Mouse (Mus musculus): ENCODE results near the gene Rbbp4.

DNA sequence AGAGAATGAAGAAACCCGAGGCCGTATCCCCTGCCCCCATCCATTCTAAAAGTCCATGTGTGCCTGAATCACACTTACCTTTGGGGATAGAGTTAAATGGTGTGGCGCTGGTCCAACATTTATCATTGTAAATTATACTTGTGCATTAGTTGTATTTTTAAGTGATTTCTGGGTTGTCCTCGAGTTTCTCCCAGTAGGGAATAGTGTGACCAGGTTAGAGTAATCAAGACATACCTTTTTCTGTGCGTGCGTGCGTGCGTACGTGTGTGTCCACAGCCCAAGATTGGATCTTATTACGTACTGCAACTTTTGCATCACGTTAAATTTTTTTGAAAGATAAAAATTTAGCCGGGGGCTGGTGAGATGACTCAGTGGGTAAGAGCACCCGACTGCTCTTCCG, 1.1 kb upstream of the Rbbp4 start:
- TF ChIP-seq GATA1 (IDR thresholded peaks at IDR 0.05; ENCODE audit: low read length) (no peak), TAL1 (IDR thresholded peaks at IDR 0.05; ENCODE audit: low read length) (no peak)
